Mouse (Mus musculus): ENCODE measurements around the gene Ufsp2. TPM values are rescaled to one million over a fixed set of nuclear protein-coding genes. Genes with fewer than 3 reads are reported as not detected.
A peak's percentile ranks its signal among the peaks of the same experiment; 100 is the strongest.

The Ufsp2 gene
- polyA plus RNA-seq, 1 experiment from 2014 or later: 87.2 TPM

DNA sequence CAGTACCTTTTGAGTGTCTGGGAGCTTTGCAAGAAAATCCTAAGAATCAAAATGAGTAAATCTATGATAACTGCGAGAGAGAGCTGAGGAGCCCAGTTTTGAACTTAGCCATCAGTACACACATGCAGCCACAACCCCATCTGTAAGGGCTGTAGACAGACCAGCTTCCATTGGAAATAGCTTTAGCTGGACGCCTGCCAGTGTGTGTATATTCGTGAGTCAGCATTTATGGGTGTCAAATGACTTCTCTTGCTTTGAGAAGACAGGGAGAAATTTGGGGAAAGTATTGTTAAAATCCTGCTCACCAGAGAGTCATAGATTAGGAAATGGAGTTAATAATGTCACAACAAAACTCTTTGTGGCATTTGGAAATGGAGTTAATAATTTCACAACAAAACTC is 11.3 kb downstream of the Ufsp2 start:
- 56% methylated on average over 3 of the region's 3 CpGs for WGBS
- no peaks in the 10 kb centered on the region for H3K9me3 ChIP-seq (ENCODE audit: control insufficient read depth, low read depth, low read length)
- H3K4me3 ChIP-seq (ENCODE audit: low read depth, low read length): no peak overlapping the region
- no peak overlapping the region for H3K27ac ChIP-seq (ENCODE audit: low read length)
- no peak for ATAC-seq (ENCODE audit: insufficient number of reproducible peaks, insufficient read depth, low FRiP score, low read depth)
- H3K4me1 ChIP-seq (ENCODE audit: control insufficient read depth, insufficient read depth, low read length): 0 out of 2 replicates have a peak, but pooled peaks cover 5% of the 10 kb centered on the region
- H3K4me2 ChIP-seq (replicated peaks; ENCODE audit: low read depth, low read length): no peak overlapping the region
- peaks cover 21% of the 10 kb centered on the region for H3K36me3 ChIP-seq (ENCODE audit: control insufficient read depth, insufficient read depth, low read length)
- no peak overlapping the region for H3K9ac ChIP-seq (replicated peaks; ENCODE audit: low read depth, low read length)
- no peaks in the 10 kb centered on the region for H3K27me3 ChIP-seq (ENCODE audit: control insufficient read depth, insufficient read depth, low read length)

GRCm38 (mm10) chr8:45988189-45988588 is 12.9 kb downstream of the Ufsp2 start:
- no peak for ATAC-seq (ENCODE audit: insufficient number of reproducible peaks, insufficient read depth, low FRiP score, low read depth)
- no peaks in the 10 kb centered on the region for H3K9me3 ChIP-seq (ENCODE audit: control insufficient read depth, low read depth, low read length)
- H3K4me3 ChIP-seq (ENCODE audit: low read depth, low read length): no peak overlapping the region
- H3K27ac ChIP-seq (ENCODE audit: low read length): no peak overlapping the region
- no peaks in the 10 kb centered on the region for H3K27me3 ChIP-seq (ENCODE audit: control insufficient read depth, insufficient read depth, low read length)
- 0 out of 2 replicates have a peak, but pooled peaks cover 5% of the 10 kb centered on the region for H3K4me1 ChIP-seq (ENCODE audit: control insufficient read depth, insufficient read depth, low read length)
- H3K4me2 ChIP-seq (replicated peaks; ENCODE audit: low read depth, low read length): no peak overlapping the region
- WGBS: 67% methylated on average over 2 of the region's 2 CpGs
- H3K36me3 ChIP-seq (ENCODE audit: control insufficient read depth, insufficient read depth, low read length): peaks cover 21% of the 10 kb centered on the region
- H3K9ac ChIP-seq (replicated peaks; ENCODE audit: low read depth, low read length): no peak overlapping the region

GRCm38 (mm10) chr8:45990631-45991310 is 15.4 kb downstream of the Ufsp2 start:
- WGBS: 86% methylated on average over 4 of the region's 4 CpGs
- no peak overlapping the region for H3K4me3 ChIP-seq (ENCODE audit: low read depth, low read length)

DNA sequence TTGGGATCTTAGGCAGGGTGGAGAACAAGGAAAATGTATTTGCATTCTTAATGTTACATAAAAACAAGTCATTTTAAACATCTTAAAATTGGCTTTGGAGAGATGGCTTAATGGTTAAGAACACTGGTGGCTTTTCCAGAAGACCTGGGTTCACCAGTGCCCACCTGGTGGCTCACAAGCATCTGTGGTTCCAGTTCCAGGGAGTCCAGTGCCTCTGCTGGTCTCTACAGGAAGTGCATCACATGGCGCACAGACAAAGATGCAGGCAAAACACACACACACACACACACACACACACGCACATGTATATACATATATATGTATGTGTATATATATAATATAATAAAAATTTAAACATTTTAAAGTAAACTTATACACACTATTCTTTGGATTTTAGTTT is 18.8 kb downstream of the Ufsp2 start:
- no peak for ATAC-seq (ENCODE audit: insufficient number of reproducible peaks, insufficient read depth, low FRiP score, low read depth)
- Histone ChIP-seq H3K27me3 (ENCODE audit: control insufficient read depth, insufficient read depth, low read length) (no peaks in the 10 kb centered on the region), H3K4me3 (ENCODE audit: low read depth, low read length) (no peak overlapping the region), H3K4me2 (replicated peaks; ENCODE audit: low read depth, low read length) (no peak overlapping the region), H3K9ac (replicated peaks; ENCODE audit: low read depth, low read length) (no peak overlapping the region), H3K27ac (ENCODE audit: low read length) (no peak overlapping the region), H3K9me3 (ENCODE audit: control insufficient read depth, low read depth, low read length) (no peaks in the 10 kb centered on the region), H3K4me1 (ENCODE audit: control insufficient read depth, insufficient read depth, low read length) (peaks cover 1% of the 10 kb centered on the region; the same call in 1 of the 2 replicates), H3K36me3 (ENCODE audit: control insufficient read depth, insufficient read depth, low read length) (peaks cover 21% of the 10 kb centered on the region)
- 95% methylated on average over 2 of the region's 2 CpGs for WGBS

More at GRCm38 (mm10) chr8:45990631-45991310, 15.4 kb downstream of the Ufsp2 start:
- H3K9ac ChIP-seq (replicated peaks; ENCODE audit: low read depth, low read length): no peak overlapping the region
- no peak for ATAC-seq (ENCODE audit: insufficient number of reproducible peaks, insufficient read depth, low FRiP score, low read depth)
- H3K27me3 ChIP-seq (ENCODE audit: control insufficient read depth, insufficient read depth, low read length): no peaks in the 10 kb centered on the region
- no peaks in the 10 kb centered on the region for H3K9me3 ChIP-seq (ENCODE audit: control insufficient read depth, low read depth, low read length)
- no peak overlapping the region for H3K4me2 ChIP-seq (replicated peaks; ENCODE audit: low read depth, low read length)
- no peak overlapping the region for H3K27ac ChIP-seq (ENCODE audit: low read length)
- H3K36me3 ChIP-seq (ENCODE audit: control insufficient read depth, insufficient read depth, low read length): peaks cover 27% of the 10 kb centered on the region
- 0 out of 2 replicates have a peak, but pooled peaks cover 5% of the 10 kb centered on the region for H3K4me1 ChIP-seq (ENCODE audit: control insufficient read depth, insufficient read depth, low read length)

DNA sequence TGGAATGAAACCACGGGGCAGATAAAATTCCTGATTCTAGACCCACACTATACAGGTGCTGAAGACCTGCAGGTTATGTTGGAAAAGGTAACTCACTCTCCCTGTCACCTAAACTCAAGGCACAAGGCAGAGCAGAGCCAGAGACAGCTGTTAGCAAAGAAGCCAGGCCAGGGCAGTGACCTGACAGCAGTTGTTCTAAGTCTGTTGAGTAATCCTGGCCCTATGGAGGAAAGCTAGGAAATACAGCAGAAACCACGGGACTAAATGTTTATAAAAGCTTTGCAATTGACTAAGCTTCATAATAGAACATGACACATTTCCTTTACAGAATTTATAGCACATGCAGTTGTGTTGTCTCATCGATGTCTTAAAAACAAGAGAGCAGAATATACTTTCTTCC is 20.2 kb downstream of the Ufsp2 start:
- no peak for ATAC-seq (ENCODE audit: insufficient number of reproducible peaks, insufficient read depth, low FRiP score, low read depth)
- peaks cover 17% of the 10 kb centered on the region for H3K36me3 ChIP-seq (ENCODE audit: control insufficient read depth, insufficient read depth, low read length)
- WGBS: 77% methylated on average over 3 of the region's 3 CpGs
- H3K27ac ChIP-seq (ENCODE audit: low read length): no peak overlapping the region
- no peak overlapping the region for H3K4me2 ChIP-seq (replicated peaks; ENCODE audit: low read depth, low read length)
- no peak overlapping the region for H3K9ac ChIP-seq (replicated peaks; ENCODE audit: low read depth, low read length)
- H3K9me3 ChIP-seq (ENCODE audit: control insufficient read depth, low read depth, low read length): no peaks in the 10 kb centered on the region
- peaks cover 4% of the 10 kb centered on the region; the same call in 1 of the 2 replicates for H3K4me1 ChIP-seq (ENCODE audit: control insufficient read depth, insufficient read depth, low read length)
- no peaks in the 10 kb centered on the region for H3K27me3 ChIP-seq (ENCODE audit: control insufficient read depth, insufficient read depth, low read length)
- no peak overlapping the region for H3K4me3 ChIP-seq (ENCODE audit: low read depth, low read length)

- Histone ChIP-seq H3K9me3 (ENCODE audit: control insufficient read depth, low read depth, low read length) (no peaks in the 10 kb centered on the region), H3K4me1 (ENCODE audit: control insufficient read depth, insufficient read depth, low read length) (peaks cover 4% of the 10 kb centered on the region; the same call in 1 of the 2 replicates), H3K27ac (ENCODE audit: low read length) (no peak overlapping the region), H3K4me2 (replicated peaks; ENCODE audit: low read depth, low read length) (peak overlapping the region; percentile 70), H3K9ac (replicated peaks; ENCODE audit: low read depth, low read length) (no peak overlapping the region), H3K36me3 (ENCODE audit: control insufficient read depth, insufficient read depth, low read length) (peaks cover 12% of the 10 kb centered on the region; the same call in 1 of the 2 replicates), H3K27me3 (ENCODE audit: control insufficient read depth, insufficient read depth, low read length) (no peaks in the 10 kb centered on the region), H3K4me3 (ENCODE audit: low read depth, low read length) (0 out of 2 replicates have a peak overlapping the region, but pooled peaks have one; percentile 46)
- ATAC-seq (ENCODE audit: insufficient number of reproducible peaks, insufficient read depth, low FRiP score, low read depth): no peak
- 74% methylated on average over 2 of the region's 2 CpGs for WGBS
Observed at GRCm38 (mm10) chr8:45998228-45998627, 22.9 kb downstream of the Ufsp2 start.

GRCm38 (mm10) chr8:45999138-45999783 is 23.9 kb downstream of the Ufsp2 start, which contains the start of gene Lrp2bp:
Gene Lrp2bp (plus strand): TSS chr8:45999303.
- Histone ChIP-seq H3K9ac (replicated peaks; ENCODE audit: low read depth, low read length) (peak within 1 kb of the TSS; percentile 55), H3K9me3 (ENCODE audit: control insufficient read depth, low read depth, low read length) (no peaks in the 10 kb centered on the region), H3K4me2 (replicated peaks; ENCODE audit: low read depth, low read length) (peak within 1 kb of the TSS; percentile 70), H3K4me1 (ENCODE audit: control insufficient read depth, insufficient read depth, low read length) (peaks cover 4% of the 10 kb centered on the region; the same call in 1 of the 2 replicates), H3K27me3 (ENCODE audit: control insufficient read depth, insufficient read depth, low read length) (no peaks in the 10 kb centered on the region), H3K27ac (ENCODE audit: low read length) (peak within 1 kb of the TSS; percentile 95), H3K36me3 (ENCODE audit: control insufficient read depth, insufficient read depth, low read length) (peaks cover 7% of the 10 kb centered on the region; the same call in 1 of the 2 replicates), H3K4me3 (ENCODE audit: low read depth, low read length) (peak within 1 kb of the TSS; percentile 46)
- WGBS: 2% methylated on average over 22 of the region's 22 CpGs
- ATAC-seq (ENCODE audit: insufficient number of reproducible peaks, insufficient read depth, low FRiP score, low read depth): peak; percentile 17; the same call in 1 of the 2 replicates

DNA sequence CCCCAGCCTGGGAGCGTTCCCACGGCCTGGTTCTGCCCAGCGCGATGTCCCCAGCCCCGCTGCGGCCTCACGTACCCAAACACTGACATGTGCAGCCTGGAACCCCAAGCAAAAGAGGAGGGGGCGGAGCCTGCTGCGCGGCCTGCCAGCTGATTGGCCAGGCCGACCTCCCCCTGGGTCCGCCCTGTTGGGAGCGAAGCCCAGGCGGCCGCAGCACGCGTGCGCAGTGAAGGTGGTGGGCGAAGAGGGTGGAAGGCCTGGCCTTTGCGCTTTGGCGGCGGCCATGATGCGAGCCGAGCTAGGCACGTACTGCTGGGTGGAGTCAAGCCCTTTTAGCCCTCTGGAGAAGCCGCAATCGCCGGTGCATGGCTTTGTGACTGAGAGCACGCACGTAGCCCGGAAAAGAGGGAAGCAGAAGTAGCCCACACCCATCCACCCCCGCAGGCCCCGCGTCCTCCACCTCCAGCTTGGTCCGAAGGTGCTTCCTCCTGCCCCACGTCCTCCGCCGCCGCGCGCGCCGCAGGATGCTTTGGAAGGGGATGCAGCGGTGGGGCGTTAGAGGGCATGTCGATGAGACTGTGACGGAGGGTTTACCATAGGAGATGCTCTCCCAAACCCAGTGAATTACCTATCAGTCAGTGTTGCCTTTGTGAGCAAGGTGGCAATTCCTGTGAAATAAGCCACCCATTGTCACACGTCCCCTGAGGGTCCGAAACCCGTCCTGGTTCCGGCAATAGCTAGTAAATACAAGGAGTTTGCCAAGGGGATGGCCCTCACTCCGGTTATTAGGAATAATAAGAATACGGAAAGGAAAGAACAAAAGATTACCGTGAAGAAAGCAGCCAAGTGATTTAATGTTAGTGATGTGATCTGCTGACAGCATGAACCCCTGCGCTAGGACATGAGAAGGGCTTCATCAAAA is 24.7 kb downstream of the Ufsp2 start:
- H3K4me1 ChIP-seq (ENCODE audit: control insufficient read depth, insufficient read depth, low read length): peaks cover 4% of the 10 kb centered on the region; the same call in 1 of the 2 replicates
- no peaks in the 10 kb centered on the region for H3K9me3 ChIP-seq (ENCODE audit: control insufficient read depth, low read depth, low read length)
- 6% methylated on average over 55 of the region's 55 CpGs for WGBS
- peak; percentile 99 for ATAC-seq (ENCODE audit: insufficient number of reproducible peaks, insufficient read depth, low FRiP score, low read depth)
- H3K36me3 ChIP-seq (ENCODE audit: control insufficient read depth, insufficient read depth, low read length): peaks cover 7% of the 10 kb centered on the region; the same call in 1 of the 2 replicates
- H3K4me3 ChIP-seq (ENCODE audit: low read depth, low read length): peak overlapping the region; percentile 46
- H3K4me2 ChIP-seq (replicated peaks; ENCODE audit: low read depth, low read length): peak overlapping the region; percentile 70
- H3K27me3 ChIP-seq (ENCODE audit: control insufficient read depth, insufficient read depth, low read length): no peaks in the 10 kb centered on the region
- peak overlapping the region; percentile 95 for H3K27ac ChIP-seq (ENCODE audit: low read length)
- H3K9ac ChIP-seq (replicated peaks; ENCODE audit: low read depth, low read length): peak overlapping the region; percentile 55
